Mouse (Mus musculus) limb, embryonic 14.5 days (tissue): ENCODE measurements around the gene Mphosph9. TPM values are rescaled to one million over a fixed set of nuclear protein-coding genes. Genes with fewer than 3 reads are reported as not detected.

Source experiments
- ATAC-seq: fragments of 200-750 bp; cut with Nextera tagmentation; 2 replicates; pipeline ENCODE4 v1.8.0; 2017; ENCODE audit warnings: low read depth, moderate number of reproducible peaks, moderate TSS enrichment; ENCODE audit not compliant: low FRiP score
- DNase-seq: peaks from one replicate; pipeline ENCODE4 v3.0.0-alpha.2; 2015; ENCODE audit warnings: low spot score
- H3K27ac ChIP-seq: fragments of 300-500 bp; sonication (generic); replicated peaks from 2 replicates; pipeline ENCODE4 v1.5.1; 2014; ENCODE audit warnings: low read depth, mild to moderate bottlenecking, low read length, moderate library complexity, mixed read lengths
- H3K27me3 ChIP-seq: fragments of 300-500 bp; sonication (generic); 2 replicates; pipeline ENCODE4 v1.6.1; 2014; ENCODE audit warnings: low read length, mixed read lengths; ENCODE audit not compliant: control insufficient read depth, insufficient read depth
- H3K36me3 ChIP-seq: fragments of 300-500 bp; sonication (generic); 2 replicates; pipeline ENCODE4 v1.6.1; 2014; ENCODE audit warnings: mild to moderate bottlenecking, low read length, moderate library complexity, mixed read lengths; ENCODE audit not compliant: control insufficient read depth, insufficient read depth
- H3K4me1 ChIP-seq: fragments of 300-500 bp; sonication (generic); 2 replicates; pipeline ENCODE4 v1.6.1; 2014; ENCODE audit warnings: antibody characterized with exemption, low read length, mixed read lengths; ENCODE audit not compliant: control insufficient read depth, insufficient read depth
- H3K4me2 ChIP-seq: fragments of 300-500 bp; sonication (generic); replicated peaks from 2 replicates; pipeline ENCODE4 v1.6.1; 2014; ENCODE audit warnings: low read depth, mild to moderate bottlenecking, low read length, moderate library complexity; ENCODE audit not compliant: severe bottlenecking
- H3K4me3 ChIP-seq: fragments of 300-500 bp; sonication (generic); replicated peaks from 2 replicates; pipeline ENCODE4 v1.5.1; 2014; ENCODE audit warnings: low read length
- H3K9ac ChIP-seq: fragments of 300-500 bp; sonication (generic); 2 replicates; pipeline ENCODE4 v1.6.1; 2014; ENCODE audit warnings: mild to moderate bottlenecking, low read depth, low read length, moderate library complexity; ENCODE audit not compliant: severe bottlenecking
- H3K9me3 ChIP-seq: fragments of 300-500 bp; sonication (generic); 2 replicates; pipeline ENCODE4 v1.6.1; 2016; ENCODE audit warnings: low read length; ENCODE audit not compliant: control insufficient read depth
- POLR2A ChIP-seq: fragments of 200-500 bp; IDR thresholded peaks from 2 replicates; pipeline ENCODE4 v1.8.0; 2012; ENCODE audit warnings: inconsistent platforms, mild to moderate bottlenecking, moderate library complexity, borderline replicate concordance; ENCODE audit not compliant: insufficient read depth, insufficient read length; ENCODE audit errors: extremely low read depth
- WGBS: fragments of 180-500 bp; shearing (Covaris S2); extraction: QIAGEN DNeasy Blood & Tissue Kit; methylation state at CpG from one replicate; pipeline ENCODE4 v1.1.7; 2014; 5-methylcytosine and 5-hydroxymethylcytosine counted together
- polyA plus RNA-seq, 2 experiments: library from polyadenylated mRNA; depleted of rRNA in 1 of 2; stranded (reverse) in 1 of 2; unstranded in 1 of 2; fragments of >200 nt; fragmentation: Nextera tagmentation in 1 of 2; extraction: Ambion mirVana in 1 of 2; gene quantifications; 2 replicates each; pipeline versions ENCODE4 v1.2.1 to v1.2.3; 2012 to 2014

Gene Mphosph9
- polyA plus RNA-seq, 2 experiments, result 9.5 to 11.0 TPM

- no peak overlapping the region for H3K9ac ChIP-seq
- DNase-seq (no peak), ATAC-seq (no peak)
- no peak overlapping the region for H3K4me2 ChIP-seq
- no peak overlapping the region for H3K4me3 ChIP-seq
- H3K4me1 ChIP-seq, result no peaks in the 10 kb centered on the region
- no peaks in the 10 kb centered on the region for H3K9me3 ChIP-seq
- H3K27ac ChIP-seq, result no peak overlapping the region
- WGBS, result 64% methylated on average over 2 of the region's 2 CpGs
- H3K36me3 ChIP-seq, result peaks cover 70% of the 10 kb centered on the region
- no peak for TF ChIP-seq POLR2A
- H3K27me3 ChIP-seq, result no peaks in the 10 kb centered on the region
These were observed 68.6 kb downstream of the Mphosph9 start for GRCm38 (mm10) chr5:124259133-124259532.

- DNase-seq, result no peak
- no peak overlapping the region for H3K4me3 ChIP-seq
- no peak overlapping the region for H3K27ac ChIP-seq
- H3K36me3 ChIP-seq, result peaks cover 72% of the 10 kb centered on the region
- no peak overlapping the region for H3K4me2 ChIP-seq
- no peak for ATAC-seq
- no peaks in the 10 kb centered on the region for H3K27me3 ChIP-seq
- 100% methylated on average over 1 of the region's 1 CpGs for WGBS
- no peaks in the 10 kb centered on the region for H3K4me1 ChIP-seq
- H3K9ac ChIP-seq, result no peak overlapping the region
- H3K9me3 ChIP-seq, result no peaks in the 10 kb centered on the region
- TF ChIP-seq POLR2A, result no peak
These were observed 69.7 kb downstream of the Mphosph9 start for GRCm38 (mm10) chr5:124258026-124258425.

GRCm38 (mm10) chr5:124255141-124255540 lies 72.6 kb downstream of the Mphosph9 start:
- Histone ChIP-seq H3K27me3 (no peaks in the 10 kb centered on the region), H3K4me2 (no peak overlapping the region), H3K9me3 (no peaks in the 10 kb centered on the region), H3K4me1 (peaks cover 4% of the 10 kb centered on the region; the same call in 1 of the 2 replicates), H3K27ac (no peak overlapping the region), H3K4me3 (no peak overlapping the region), H3K9ac (no peak overlapping the region), H3K36me3 (peaks cover 57% of the 10 kb centered on the region)
- TF ChIP-seq POLR2A, result no peak
- ATAC-seq (no peak), DNase-seq (no peak)
- 92% methylated on average over 7 of the region's 7 CpGs for WGBS

GRCm38 (mm10) chr5:124253555-124253954 lies 74.2 kb downstream of the Mphosph9 start:
- Histone ChIP-seq H3K4me3 (no peak overlapping the region), H3K4me2 (no peak overlapping the region), H3K27ac (no peak overlapping the region), H3K36me3 (peaks cover 43% of the 10 kb centered on the region), H3K4me1 (peaks cover 7% of the 10 kb centered on the region), H3K27me3 (no peaks in the 10 kb centered on the region), H3K9me3 (no peaks in the 10 kb centered on the region), H3K9ac (no peak overlapping the region)
- DNase-seq (no peak), ATAC-seq (no peak)
- TF ChIP-seq POLR2A, result no peak
- 85% methylated on average over 8 of the region's 8 CpGs for WGBS

GRCm38 (mm10) chr5:124252580-124253320 lies 75.0 kb downstream of the Mphosph9 start:
- no peaks in the 10 kb centered on the region for H3K9me3 ChIP-seq
- no peak overlapping the region for H3K9ac ChIP-seq
- H3K4me1 ChIP-seq, result peaks cover 7% of the 10 kb centered on the region
- no peak overlapping the region for H3K27ac ChIP-seq
- no peaks in the 10 kb centered on the region for H3K27me3 ChIP-seq
- no peak for ATAC-seq
- H3K4me2 ChIP-seq, result no peak overlapping the region
- DNase-seq, result no peak
- 91% methylated on average over 13 of the region's 13 CpGs for WGBS
- H3K36me3 ChIP-seq, result peaks cover 36% of the 10 kb centered on the region
- H3K4me3 ChIP-seq, result no peak overlapping the region
- TF ChIP-seq POLR2A, result no peak
